Mouse (Mus musculus) kidney, postnatal 36 days (tissue): ENCODE measurements around the gene Gm21094.
"Not testable (repeated sequence)": the region's sequence is repeated elsewhere in the genome, so short reads cannot be mapped to it uniquely, and the experiment has no call there.

Experiments
- DNase-seq, 2 experiments: peaks; one replicate each; pipeline ENCODE4 v3.0.0; 2021 to 2022; ENCODE audit warnings: mixed read lengths in 2 of 2

The Gm21094 gene

DNA sequence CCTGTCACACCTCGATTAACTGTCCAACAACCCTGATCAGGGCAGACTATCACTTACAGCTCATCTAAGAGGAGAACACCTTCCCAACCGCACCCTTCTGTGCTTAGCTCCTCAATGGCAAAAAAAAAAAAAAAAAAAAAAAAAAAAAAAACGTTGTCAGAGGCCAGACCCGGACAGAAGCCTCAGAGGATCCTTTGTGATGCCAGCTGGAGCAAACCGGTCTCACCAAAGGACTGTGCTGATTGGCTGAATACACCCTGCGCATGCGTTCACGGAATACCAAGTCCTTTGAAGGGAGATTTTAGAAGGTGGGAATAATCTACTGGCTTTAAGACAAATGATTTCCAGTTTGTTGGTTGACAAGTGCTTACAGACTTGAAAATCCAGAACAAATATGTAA, at the start of gene Gm21094:
Gene Gm21094 (minus strand): TSS at position 101 of the 400 bp plus-strand sequence.
- DNase-seq: not testable (repeated sequence)
